Comparison of ENCODE assay signal across 8 mouse cellular contexts in the genomic region with DNA sequence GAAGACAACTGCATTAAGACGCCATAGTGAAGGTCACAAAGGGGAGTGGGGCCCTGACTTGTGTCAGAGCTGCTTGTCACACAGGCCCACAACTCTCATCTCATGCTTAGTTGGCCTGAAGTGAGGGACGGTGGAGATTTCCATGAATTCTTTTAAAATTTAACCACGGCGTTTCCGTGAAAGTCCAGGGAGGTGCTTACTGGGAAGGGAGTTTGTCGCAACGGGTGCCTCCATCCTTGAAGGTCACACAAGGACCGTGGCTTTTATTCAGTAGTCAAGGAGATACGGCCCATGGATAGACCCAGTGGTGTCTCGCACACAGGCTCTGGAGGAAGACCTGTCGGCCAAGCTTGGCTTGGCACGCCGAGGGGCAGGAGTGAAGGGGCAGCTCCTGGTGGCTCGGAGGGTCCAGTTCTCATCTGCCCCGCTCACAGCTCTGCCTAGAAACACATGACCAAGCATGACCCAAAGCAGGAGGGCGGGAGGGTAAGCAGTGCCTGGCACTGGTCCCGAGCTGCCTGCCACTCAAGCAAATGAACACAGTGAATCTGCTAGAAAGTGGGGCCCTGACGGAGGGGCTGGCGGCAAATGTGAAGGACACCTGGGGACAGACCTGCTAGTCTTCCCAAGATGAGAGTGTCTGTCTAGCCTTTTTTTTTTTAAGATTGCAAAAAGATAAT.
DNase-seq lines count a peak whose midpoint lies in the region; ATAC-seq and TF ChIP-seq lines count a peak whose summit lies in the region.

No protein-coding gene starts in this region.

- ATAC-seq in heart, embryonic 15.5 days (replicated peaks; ENCODE audit: insufficient number of reproducible peaks, insufficient read depth, low FRiP score, low read depth), result no peak
- no peak for ATAC-seq in erythroblast, adult 5-6 weeks (replicated peaks; ENCODE audit: low FRiP score, poor library complexity, severe bottlenecking)

- H3K9me3 ChIP-seq in heart, embryonic 15.5 days (replicated peaks), result no peaks in the 10 kb centered on the region

- 0 out of 2 replicates have a peak overlapping the region, but pooled peaks have one; percentile 25 for H3K9ac ChIP-seq in heart, embryonic 15.5 days

- intact Hi-C loops in left cerebral cortex, adult 2 months (cut with DNase I), result loop anchor here (5.0 kb wide), 1 partner anchor 43 kb away; no protein-coding TSS in a partner anchor
- intact Hi-C loops in left cerebral cortex, postnatal 14 days (cut with DNase I), result loop anchor here (5.0 kb wide), 1 partner anchor 43 kb away; no protein-coding TSS in a partner anchor

- no peaks in the 10 kb centered on the region for H3K27me3 ChIP-seq in heart, embryonic 15.5 days

- H3K27ac ChIP-seq in left cerebral cortex, adult 2 months, result peak overlapping the region; percentile 47
- peak overlapping the region; percentile 54 for H3K27ac ChIP-seq in heart, embryonic 15.5 days

- 0 out of 2 replicates have a peak, but pooled peaks cover under 1% of the 10 kb centered on the region for H3K36me3 ChIP-seq in heart, embryonic 15.5 days

- no peak for TF ChIP-seq CTCF in left cerebral cortex, adult 2 months (IDR thresholded peaks at IDR 0.05)

- H3K4me2 ChIP-seq in heart, embryonic 15.5 days, result no peak overlapping the region

- H3K4me1 ChIP-seq in heart, embryonic 15.5 days (replicated peaks), result peaks cover 97% of the 10 kb centered on the region

- DNase-seq in adrenal gland, adult 2 months, result peak; percentile 69
- DNase-seq in adrenal gland, postnatal 4 days (ENCODE audit: low spot score in 2 of 2), result no peak
- DNase-seq in left cerebral cortex, adult 2 months (ENCODE audit: extremely low spot score in 1 of 2, low spot score in 2 of 2), result no peak
- DNase-seq in left cerebral cortex, postnatal 14 days (ENCODE audit: low spot score in 2 of 2), result no peak
- peak; percentile 90 for DNase-seq in kidney, postnatal 36 days
- no peak for DNase-seq in embryo, embryonic 10 days (ENCODE audit: low spot score)

- 56% methylated on average over 19 of the region's 19 CpGs for WGBS in heart, embryonic 15.5 days

- no peak overlapping the region for H3K4me3 ChIP-seq in left cerebral cortex, adult 2 months
- H3K4me3 ChIP-seq in heart, embryonic 15.5 days, result no peak overlapping the region

Comparison
In these comparisons a context has a peak if more than half of its experiments do, and no peak if none do; other contexts are left out.
1. DNase-seq: peak in adrenal gland, adult 2 months (single experiment) and kidney, postnatal 36 days (2 of 2); none in adrenal gland, postnatal 4 days (0 of 2), left cerebral cortex, adult 2 months (0 of 2), left cerebral cortex, postnatal 14 days (0 of 2) and embryo, embryonic 10 days (single experiment).